Mouse (Mus musculus) spleen, adult 2 months (tissue): ENCODE results near the gene Cyp2b13. TPM values are rescaled to one million over a fixed set of nuclear protein-coding genes. Genes with fewer than 3 reads are reported as not detected.
"Not testable (repeated sequence)": the region's sequence is repeated elsewhere in the genome, so short reads cannot be mapped to it uniquely, and the experiment has no call there.

Experiments used
- DNase-seq, 2 experiments: peaks; one replicate each; pipeline versions ENCODE4 v3.0.0 to v3.0.0-alpha.2; 2012 to 2021; ENCODE audit warnings: low spot score in 2 of 2, low read depth in 1 of 2
- H3K27ac ChIP-seq: fragments of 200-500 bp; 2 replicates; pipeline ENCODE4 v1.5.1; 2012; ENCODE audit warnings: low read length, inconsistent platforms; ENCODE audit not compliant: insufficient read depth
- H3K27me3 ChIP-seq: fragments of 200-500 bp; 2 replicates; pipeline ENCODE4 v1.6.1; 2012; ENCODE audit warnings: mild to moderate bottlenecking, moderate library complexity, low read length, inconsistent platforms; ENCODE audit not compliant: control insufficient read depth, insufficient read depth
- H3K36me3 ChIP-seq: fragments of 200-500 bp; 2 replicates; pipeline ENCODE4 v1.6.1; 2012; ENCODE audit warnings: mild to moderate bottlenecking, low read length, inconsistent platforms; ENCODE audit not compliant: control insufficient read depth, insufficient read depth
- H3K4me1 ChIP-seq: fragments of 200-500 bp; 2 replicates; pipeline ENCODE4 v1.6.1; 2011; ENCODE audit warnings: inconsistent platforms; ENCODE audit not compliant: control insufficient read depth, insufficient read depth, insufficient read length
- H3K4me3 ChIP-seq: fragments of 200-500 bp; 2 replicates; pipeline ENCODE4 v1.5.1; 2011; ENCODE audit warnings: mild to moderate bottlenecking, inconsistent platforms; ENCODE audit not compliant: insufficient read depth, insufficient read length; ENCODE audit errors: extremely low read depth
- CTCF ChIP-seq: fragments of 200-500 bp; IDR thresholded peaks from 2 replicates; pipeline ENCODE4 v1.5.1; 2011; ENCODE audit warnings: mild to moderate bottlenecking, inconsistent platforms; ENCODE audit not compliant: insufficient read depth, insufficient read length, insufficient replicate concordance; ENCODE audit errors: extremely low read depth
- POLR2A ChIP-seq: fragments of 200-500 bp; IDR thresholded peaks from 2 replicates; pipeline ENCODE4 v1.6.1; 2011; ENCODE audit warnings: low read depth, low read length, inconsistent platforms
- WGBS: fragments of 180-500 bp; shearing (Covaris S2); methylation state at CpG from one replicate; pipeline ENCODE4 v1.1.7; 2018; 5-methylcytosine and 5-hydroxymethylcytosine counted together
- polyA plus RNA-seq: library from polyadenylated mRNA; depleted of rRNA; stranded (reverse); fragments of >200 nt; gene quantifications from 2 replicates; pipeline ENCODE4 v1.2.3, GENCODE M21; 2012; rRNA removed

Gene Cyp2b13
- polyA plus RNA-seq = not detected in 2 replicates

DNA sequence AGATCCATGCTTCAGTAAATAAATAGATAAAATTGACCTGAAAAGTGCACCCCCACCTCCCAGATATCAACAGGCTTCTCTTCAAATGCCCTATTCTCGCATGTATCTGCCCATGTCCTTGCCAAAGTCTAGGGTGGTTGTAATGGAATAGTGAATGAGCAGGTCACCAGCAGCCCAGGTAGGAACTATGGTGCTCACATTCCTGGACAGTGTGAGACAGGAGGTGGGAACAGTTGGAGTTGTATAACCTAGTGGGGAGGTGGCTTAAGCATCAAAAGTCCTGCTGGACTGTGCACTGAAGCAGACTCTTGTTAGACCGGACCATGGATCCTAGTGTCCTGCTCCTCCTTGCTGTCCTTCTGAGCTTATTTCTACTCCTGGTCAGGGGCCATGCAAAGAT, at the start of gene Cyp2b13:
Cyp2b13 (plus strand) TSS at position 301 of the 400 bp plus-strand sequence.
- H3K4me1 ChIP-seq, H3K27ac ChIP-seq, H3K36me3 ChIP-seq, H3K4me3 ChIP-seq, DNase-seq, H3K27me3 ChIP-seq: not testable (repeated sequence)
- WGBS = 63% methylated on average over 2 of the region's 2 CpGs

DNA sequence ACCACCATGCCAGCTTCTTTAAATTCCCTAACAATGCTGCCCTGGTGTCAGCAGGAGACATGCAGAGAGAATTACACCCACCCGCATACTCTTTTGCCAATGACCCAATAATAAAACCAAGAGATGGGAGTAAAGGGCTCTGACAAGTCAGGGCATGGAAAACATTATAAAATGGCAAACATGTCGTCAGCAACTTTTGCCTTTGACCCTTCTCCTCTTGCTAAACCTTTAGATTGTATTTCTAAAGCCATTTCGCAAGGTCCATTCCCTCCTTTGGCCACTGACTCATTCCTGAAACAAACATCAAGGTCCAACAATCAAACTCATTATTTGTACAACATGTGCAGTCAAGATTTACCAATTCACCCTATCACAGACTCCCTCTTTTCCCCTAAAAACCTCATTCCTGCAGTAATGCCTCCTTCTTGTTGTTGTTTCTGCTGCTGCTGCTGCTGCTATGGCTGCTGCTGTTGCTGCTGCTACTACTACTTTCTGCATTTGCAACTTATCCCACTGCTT, 41.4 kb upstream of the Cyp2b13 start:
- not testable (repeated sequence) for H3K27me3 ChIP-seq, DNase-seq, H3K36me3 ChIP-seq, H3K4me1 ChIP-seq, H3K27ac ChIP-seq, H3K4me3 ChIP-seq
- WGBS = 100% methylated on average over 1 of the region's 3 CpGs

DNA sequence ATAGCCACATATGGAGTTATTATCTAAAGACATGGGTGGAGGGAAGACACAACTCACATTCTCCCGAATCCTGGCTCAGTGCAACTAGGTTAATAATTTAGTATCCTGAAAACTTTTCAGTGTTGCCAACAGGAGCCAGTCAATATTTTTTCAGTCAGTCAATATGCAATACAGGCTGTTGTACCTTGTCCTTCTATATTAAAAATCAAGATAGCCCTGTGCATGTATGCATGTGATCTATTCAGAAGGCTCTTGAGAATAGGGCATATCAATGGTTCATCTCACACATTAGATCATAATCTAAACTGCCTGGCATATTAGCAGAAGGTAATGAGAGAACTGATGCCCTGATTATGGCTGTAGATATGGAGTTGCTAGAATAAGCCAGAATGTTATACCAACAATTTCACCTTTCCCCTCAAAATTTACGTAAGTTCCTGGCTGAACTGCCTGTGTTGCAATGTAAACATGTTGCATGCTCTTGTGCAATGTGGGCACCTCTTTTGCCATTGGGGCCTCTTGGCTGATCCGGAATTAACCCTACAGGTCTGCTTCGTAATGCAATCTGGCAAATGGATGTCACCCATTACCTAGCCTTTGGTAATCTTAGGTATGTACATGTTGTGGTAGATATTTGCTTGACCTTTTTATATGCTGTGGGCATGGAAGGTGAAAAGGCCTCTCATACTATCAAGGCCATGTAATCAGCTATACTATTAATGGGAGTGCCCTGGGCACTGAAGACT, 6.2 kb upstream of the Cyp2b13 start:
- H3K27ac ChIP-seq, H3K4me3 ChIP-seq, H3K27me3 ChIP-seq, DNase-seq, H3K4me1 ChIP-seq, H3K36me3 ChIP-seq: not testable (repeated sequence)
- 84% methylated on average over 4 of the region's 4 CpGs for WGBS

DNA sequence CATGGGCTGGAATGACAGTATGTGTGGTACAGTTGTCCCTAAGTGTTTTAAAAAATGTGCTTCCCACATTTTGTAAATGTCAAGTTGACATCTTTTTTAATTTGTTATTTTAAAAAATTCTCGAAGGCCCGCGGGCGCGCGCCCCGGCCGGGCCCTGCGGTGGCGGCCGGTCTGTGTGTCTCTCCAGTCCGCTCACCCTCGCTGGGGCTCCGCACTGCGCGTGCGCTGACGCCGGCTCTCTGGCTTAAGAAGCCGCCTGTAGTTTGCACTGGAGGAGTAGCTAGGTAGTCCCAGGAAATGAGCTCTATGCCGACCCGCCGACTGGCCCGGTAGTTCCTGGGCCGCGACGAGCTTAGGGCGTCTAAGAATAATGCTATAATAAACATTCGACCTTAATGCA, 10.4 kb downstream of the Cyp2b13 start:
- not testable (repeated sequence) for H3K4me1 ChIP-seq, H3K27ac ChIP-seq, H3K4me3 ChIP-seq, DNase-seq, H3K36me3 ChIP-seq, H3K27me3 ChIP-seq
- WGBS = 66% methylated on average over 29 of the region's 29 CpGs

DNA sequence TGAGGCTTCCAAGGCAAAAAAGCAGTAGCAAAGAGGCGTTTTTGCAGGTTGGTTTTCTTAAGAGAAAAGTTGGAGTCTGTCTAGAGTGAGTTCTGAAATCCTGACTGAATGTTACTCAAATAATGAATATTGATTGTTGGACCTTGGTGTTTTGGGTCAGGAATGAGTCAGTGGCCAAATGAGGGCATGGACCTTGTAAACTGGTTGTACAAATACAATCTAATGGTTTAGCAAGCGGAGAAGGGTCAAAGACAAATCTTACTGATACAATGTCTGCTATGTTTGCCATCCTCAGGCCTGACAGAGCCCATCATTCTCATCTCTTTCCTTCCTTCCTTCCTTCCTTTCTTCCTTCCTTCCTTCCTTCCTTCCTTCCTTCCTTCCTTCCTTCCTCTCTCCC, 21.3 kb downstream of the Cyp2b13 start:
- DNase-seq = no peak
- WGBS = 63% methylated on average over 2 of the region's 2 CpGs
- no peaks in the 10 kb centered on the region for H3K36me3 ChIP-seq
- no peaks in the 10 kb centered on the region for H3K4me1 ChIP-seq
- no peak overlapping the region for H3K27ac ChIP-seq
- TF ChIP-seq POLR2A (no peak), CTCF (no peak)
- H3K27me3 ChIP-seq = no peaks in the 10 kb centered on the region
- no peak overlapping the region for H3K4me3 ChIP-seq

DNA sequence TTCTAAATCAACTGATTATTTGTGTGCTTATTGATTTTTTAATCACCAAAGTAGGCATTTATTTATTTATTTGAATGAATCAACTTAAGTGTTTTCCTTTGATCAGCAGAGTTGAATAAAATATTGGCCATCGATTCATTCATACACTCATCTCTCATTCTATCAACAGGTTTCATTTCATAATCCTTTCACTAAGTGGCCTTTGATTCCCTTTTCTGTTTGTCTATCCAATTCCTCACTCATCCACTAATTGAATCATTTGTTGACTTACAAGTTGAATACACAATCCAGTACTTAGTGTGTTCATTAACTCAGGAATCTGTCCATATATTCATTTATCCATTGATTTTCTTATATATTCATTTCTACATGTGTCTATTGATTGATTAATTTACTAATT, 26.1 kb downstream of the Cyp2b13 start:
- Histone ChIP-seq H3K36me3 (no peaks in the 10 kb centered on the region), H3K27ac (no peak overlapping the region), H3K27me3 (no peaks in the 10 kb centered on the region), H3K4me3 (no peak overlapping the region), H3K4me1 (no peaks in the 10 kb centered on the region)
- 86% methylated on average over 1 of the region's 1 CpGs for WGBS
- no peak for DNase-seq
- TF ChIP-seq POLR2A (no peak), CTCF (no peak)

DNA sequence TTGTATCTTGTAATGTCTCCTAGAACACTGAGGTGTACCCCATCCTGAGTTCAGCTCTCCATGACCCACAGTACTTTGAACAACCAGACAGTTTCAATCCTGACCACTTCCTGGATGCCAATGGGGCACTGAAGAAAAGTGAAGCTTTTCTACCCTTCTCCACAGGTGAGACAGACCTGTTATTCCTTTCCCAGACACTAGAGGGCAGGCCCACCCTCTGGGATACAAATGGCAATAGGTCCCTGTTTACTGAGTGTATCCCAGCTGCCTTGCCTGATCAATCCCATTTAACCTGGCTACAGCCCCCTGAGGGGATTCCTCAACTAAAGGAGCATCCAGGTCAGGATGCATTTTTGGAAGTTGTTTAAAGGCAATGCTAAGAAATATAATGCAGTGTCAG, 27.3 kb downstream of the Cyp2b13 start:
- not testable (repeated sequence) for H3K36me3 ChIP-seq, DNase-seq, H3K4me1 ChIP-seq, H3K27ac ChIP-seq, H3K27me3 ChIP-seq, H3K4me3 ChIP-seq

DNA sequence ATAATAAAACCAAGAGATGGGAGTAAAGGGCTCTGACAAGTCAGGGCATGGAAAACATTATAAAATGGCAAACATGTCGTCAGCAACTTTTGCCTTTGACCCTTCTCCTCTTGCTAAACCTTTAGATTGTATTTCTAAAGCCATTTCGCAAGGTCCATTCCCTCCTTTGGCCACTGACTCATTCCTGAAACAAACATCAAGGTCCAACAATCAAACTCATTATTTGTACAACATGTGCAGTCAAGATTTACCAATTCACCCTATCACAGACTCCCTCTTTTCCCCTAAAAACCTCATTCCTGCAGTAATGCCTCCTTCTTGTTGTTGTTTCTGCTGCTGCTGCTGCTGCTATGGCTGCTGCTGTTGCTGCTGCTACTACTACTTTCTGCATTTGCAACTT, 78.3 kb downstream of the Cyp2b13 start:
- not testable (repeated sequence) for H3K36me3 ChIP-seq, DNase-seq, H3K4me1 ChIP-seq, H3K4me3 ChIP-seq, H3K27me3 ChIP-seq, H3K27ac ChIP-seq
- WGBS = no CpG with 5 or more reads among the region's 2 CpGs

DNA sequence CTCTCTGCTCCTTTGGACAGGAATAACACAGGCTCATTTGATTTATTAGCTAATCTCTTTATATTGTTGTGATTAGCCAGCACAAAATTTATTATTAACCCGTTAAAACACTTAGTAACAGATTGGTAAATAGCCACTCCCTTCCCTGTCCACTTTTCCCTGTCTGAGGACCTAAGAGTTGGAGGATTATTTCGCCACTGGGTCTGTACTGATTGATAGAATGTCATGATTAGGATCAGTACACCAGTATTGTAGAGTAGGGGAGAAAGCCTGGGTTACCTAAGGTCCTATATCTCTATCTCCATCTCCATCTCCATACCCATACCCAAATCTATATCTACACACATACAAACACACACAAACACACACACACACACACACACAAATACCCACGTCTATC, 82.4 kb downstream of the Cyp2b13 start:
- not testable (repeated sequence) for H3K27me3 ChIP-seq, DNase-seq, H3K36me3 ChIP-seq, H3K27ac ChIP-seq, H3K4me3 ChIP-seq, H3K4me1 ChIP-seq
- 71% methylated on average over 1 of the region's 3 CpGs for WGBS
